Mouse (Mus musculus): ENCODE measurements at regions not wholly inside any gene's neighbourhood (a gene's known extent, or its start where the extent isn't known, plus 50 kb on each side); places are given as distances from the start of the nearest gene placed in this dataset.

GRCm38 (mm10) chr12:110077211-110077884 lies 201.5 kb upstream of the Dio3 start:
- WGBS: 62% methylated on average over 6 of the region's 6 CpGs
- peak overlapping the region; percentile 60 for H3K27ac ChIP-seq (ENCODE audit: low read length)

GRCm38 (mm10) chr12:110078081-110078505 lies 200.8 kb upstream of the Dio3 start:
- H3K27me3 ChIP-seq (ENCODE audit: control insufficient read depth, insufficient read depth, low read length): no peaks in the 10 kb centered on the region
- no peaks in the 10 kb centered on the region for H3K36me3 ChIP-seq (ENCODE audit: control insufficient read depth, insufficient read depth, low read length)
- H3K4me2 ChIP-seq (ENCODE audit: low read depth, low read length): no peak overlapping the region
- no peak overlapping the region for H3K4me3 ChIP-seq (replicated peaks; ENCODE audit: low read length)
- no peak overlapping the region for H3K9ac ChIP-seq (ENCODE audit: low read length)
- no peaks in the 10 kb centered on the region for H3K9me3 ChIP-seq (replicated peaks; ENCODE audit: control insufficient read depth, low read length)
- peak; percentile 63; the same call in 1 of the 2 replicates for ATAC-seq (ENCODE audit: insufficient read depth, low FRiP score)
- peak overlapping the region; percentile 18; the same call in 1 of the 2 replicates for H3K27ac ChIP-seq (ENCODE audit: low read length)
- WGBS: 46% methylated on average over 13 of the region's 13 CpGs
- H3K4me1 ChIP-seq (ENCODE audit: control insufficient read depth, insufficient read depth, low read length): 0 out of 2 replicates have a peak, but pooled peaks cover 6% of the 10 kb centered on the region

More at GRCm38 (mm10) chr12:110077211-110077884, 201.5 kb upstream of the Dio3 start:
- Histone ChIP-seq H3K4me3 (replicated peaks; ENCODE audit: low read length) (no peak overlapping the region), H3K9ac (ENCODE audit: low read length) (no peak overlapping the region), H3K4me1 (ENCODE audit: control insufficient read depth, insufficient read depth, low read length) (0 out of 2 replicates have a peak, but pooled peaks cover 6% of the 10 kb centered on the region), H3K4me2 (ENCODE audit: low read depth, low read length) (no peak overlapping the region), H3K27me3 (ENCODE audit: control insufficient read depth, insufficient read depth, low read length) (no peaks in the 10 kb centered on the region), H3K36me3 (ENCODE audit: control insufficient read depth, insufficient read depth, low read length) (no peaks in the 10 kb centered on the region), H3K9me3 (replicated peaks; ENCODE audit: control insufficient read depth, low read length) (no peaks in the 10 kb centered on the region)
- peak; percentile 5; the same call in 1 of the 2 replicates for ATAC-seq (ENCODE audit: insufficient read depth, low FRiP score)

GRCm38 (mm10) chr12:110081831-110082615 lies 196.8 kb upstream of the Dio3 start:
- H3K36me3 ChIP-seq (ENCODE audit: control insufficient read depth, insufficient read depth, low read length): no peaks in the 10 kb centered on the region
- H3K4me3 ChIP-seq (replicated peaks; ENCODE audit: low read length): no peak overlapping the region
- no peaks in the 10 kb centered on the region for H3K9me3 ChIP-seq (replicated peaks; ENCODE audit: control insufficient read depth, low read length)
- WGBS: 81% methylated on average over 3 of the region's 3 CpGs
- 0 out of 2 replicates have a peak, but pooled peaks cover 3% of the 10 kb centered on the region for H3K4me1 ChIP-seq (ENCODE audit: control insufficient read depth, insufficient read depth, low read length)
- H3K27ac ChIP-seq (ENCODE audit: low read length): no peak overlapping the region
- H3K9ac ChIP-seq (ENCODE audit: low read length): no peak overlapping the region
- no peak for ATAC-seq (ENCODE audit: insufficient read depth, low FRiP score)
- H3K27me3 ChIP-seq (ENCODE audit: control insufficient read depth, insufficient read depth, low read length): no peaks in the 10 kb centered on the region
- no peak overlapping the region for H3K4me2 ChIP-seq (ENCODE audit: low read depth, low read length)

GRCm38 (mm10) chr12:110082921-110083320 lies 195.9 kb upstream of the Dio3 start:
- Histone ChIP-seq H3K27me3 (ENCODE audit: control insufficient read depth, insufficient read depth, low read length) (no peaks in the 10 kb centered on the region), H3K4me1 (ENCODE audit: control insufficient read depth, insufficient read depth, low read length) (no peaks in the 10 kb centered on the region), H3K4me3 (replicated peaks; ENCODE audit: low read length) (no peak overlapping the region), H3K27ac (ENCODE audit: low read length) (no peak overlapping the region), H3K9ac (ENCODE audit: low read length) (no peak overlapping the region), H3K36me3 (ENCODE audit: control insufficient read depth, insufficient read depth, low read length) (no peaks in the 10 kb centered on the region), H3K4me2 (ENCODE audit: low read depth, low read length) (no peak overlapping the region), H3K9me3 (replicated peaks; ENCODE audit: control insufficient read depth, low read length) (no peaks in the 10 kb centered on the region)
- ATAC-seq (ENCODE audit: insufficient read depth, low FRiP score): no peak
- 34% methylated on average over 13 of the region's 13 CpGs for WGBS

- ATAC-seq (ENCODE audit: insufficient read depth, low FRiP score): no peak
- Histone ChIP-seq H3K9me3 (replicated peaks; ENCODE audit: control insufficient read depth, low read length) (no peaks in the 10 kb centered on the region), H3K36me3 (ENCODE audit: control insufficient read depth, insufficient read depth, low read length) (no peaks in the 10 kb centered on the region), H3K27me3 (ENCODE audit: control insufficient read depth, insufficient read depth, low read length) (no peaks in the 10 kb centered on the region), H3K4me1 (ENCODE audit: control insufficient read depth, insufficient read depth, low read length) (no peaks in the 10 kb centered on the region), H3K27ac (ENCODE audit: low read length) (no peak overlapping the region), H3K4me2 (ENCODE audit: low read depth, low read length) (no peak overlapping the region), H3K4me3 (replicated peaks; ENCODE audit: low read length) (no peak overlapping the region), H3K9ac (ENCODE audit: low read length) (no peak overlapping the region)
- 51% methylated on average over 5 of the region's 5 CpGs for WGBS
Observed at GRCm38 (mm10) chr12:110083471-110083870, 195.4 kb upstream of the Dio3 start.

- Histone ChIP-seq H3K4me1 (ENCODE audit: control insufficient read depth, insufficient read depth, low read length) (no peaks in the 10 kb centered on the region), H3K9me3 (replicated peaks; ENCODE audit: control insufficient read depth, low read length) (no peaks in the 10 kb centered on the region), H3K4me2 (ENCODE audit: low read depth, low read length) (no peak overlapping the region), H3K27ac (ENCODE audit: low read length) (no peak overlapping the region), H3K36me3 (ENCODE audit: control insufficient read depth, insufficient read depth, low read length) (no peaks in the 10 kb centered on the region), H3K27me3 (ENCODE audit: control insufficient read depth, insufficient read depth, low read length) (no peaks in the 10 kb centered on the region), H3K9ac (ENCODE audit: low read length) (no peak overlapping the region), H3K4me3 (replicated peaks; ENCODE audit: low read length) (no peak overlapping the region)
- no peak for ATAC-seq (ENCODE audit: insufficient read depth, low FRiP score)
- WGBS: 53% methylated on average over 2 of the region's 2 CpGs
Observed at GRCm38 (mm10) chr12:110086921-110087320, 191.9 kb upstream of the Dio3 start.

- Histone ChIP-seq H3K9me3 (replicated peaks; ENCODE audit: control insufficient read depth, low read length) (no peaks in the 10 kb centered on the region), H3K4me1 (ENCODE audit: control insufficient read depth, insufficient read depth, low read length) (no peaks in the 10 kb centered on the region), H3K36me3 (ENCODE audit: control insufficient read depth, insufficient read depth, low read length) (no peaks in the 10 kb centered on the region), H3K27ac (ENCODE audit: low read length) (no peak overlapping the region), H3K4me2 (ENCODE audit: low read depth, low read length) (no peak overlapping the region), H3K9ac (ENCODE audit: low read length) (no peak overlapping the region), H3K4me3 (replicated peaks; ENCODE audit: low read length) (no peak overlapping the region), H3K27me3 (ENCODE audit: control insufficient read depth, insufficient read depth, low read length) (no peaks in the 10 kb centered on the region)
- ATAC-seq (ENCODE audit: insufficient read depth, low FRiP score): no peak
Observed at GRCm38 (mm10) chr12:110087812-110088211, 191.1 kb upstream of the Dio3 start.

- no peak overlapping the region for H3K9ac ChIP-seq (ENCODE audit: low read length)
- H3K9me3 ChIP-seq (replicated peaks; ENCODE audit: control insufficient read depth, low read length): no peaks in the 10 kb centered on the region
- ATAC-seq (ENCODE audit: insufficient read depth, low FRiP score): no peak
- H3K36me3 ChIP-seq (ENCODE audit: control insufficient read depth, insufficient read depth, low read length): no peaks in the 10 kb centered on the region
- H3K4me3 ChIP-seq (replicated peaks; ENCODE audit: low read length): no peak overlapping the region
- no peak overlapping the region for H3K4me2 ChIP-seq (ENCODE audit: low read depth, low read length)
- H3K4me1 ChIP-seq (ENCODE audit: control insufficient read depth, insufficient read depth, low read length): no peaks in the 10 kb centered on the region
- H3K27ac ChIP-seq (ENCODE audit: low read length): no peak overlapping the region
- 84% methylated on average over 7 of the region's 7 CpGs for WGBS
- no peaks in the 10 kb centered on the region for H3K27me3 ChIP-seq (ENCODE audit: control insufficient read depth, insufficient read depth, low read length)
Observed at GRCm38 (mm10) chr12:110102186-110102585, 176.7 kb upstream of the Dio3 start.

GRCm38 (mm10) chr12:110112051-110112722 lies 166.7 kb upstream of the Dio3 start:
- Histone ChIP-seq H3K4me2 (ENCODE audit: low read depth, low read length) (no peak overlapping the region), H3K4me1 (ENCODE audit: control insufficient read depth, insufficient read depth, low read length) (no peaks in the 10 kb centered on the region), H3K27ac (ENCODE audit: low read length) (no peak overlapping the region), H3K4me3 (replicated peaks; ENCODE audit: low read length) (no peak overlapping the region), H3K9me3 (replicated peaks; ENCODE audit: control insufficient read depth, low read length) (no peaks in the 10 kb centered on the region), H3K36me3 (ENCODE audit: control insufficient read depth, insufficient read depth, low read length) (no peaks in the 10 kb centered on the region), H3K9ac (ENCODE audit: low read length) (no peak overlapping the region), H3K27me3 (ENCODE audit: control insufficient read depth, insufficient read depth, low read length) (no peaks in the 10 kb centered on the region)
- WGBS: 50% methylated on average over 11 of the region's 11 CpGs
- ATAC-seq (ENCODE audit: insufficient read depth, low FRiP score): peak; percentile 75; the same call in 1 of the 2 replicates

Measured in stomach, embryonic 16.5 days (tissue).